Mouse (Mus musculus) liver, embryonic 14.5 days (tissue): ENCODE measurements around the gene Iqcn. TPM values are rescaled to one million over a fixed set of nuclear protein-coding genes. Genes with fewer than 3 reads are reported as not detected.

Experiments
- ATAC-seq: fragments of 200-750 bp; cut with Nextera tagmentation; 2 replicates; pipeline ENCODE4 v1.8.0; 2017; ENCODE audit warnings: moderate number of reproducible peaks, mild to moderate bottlenecking, moderate library complexity; ENCODE audit not compliant: insufficient read depth
- DNase-seq, 3 experiments: peaks; one replicate each; pipeline ENCODE4 v3.0.0-alpha.2; 2012 to 2013; ENCODE audit warnings: low read depth in 3 of 3, low spot score in 3 of 3
- H3K27ac ChIP-seq: fragments of 300-500 bp; sonication (generic); 2 replicates; pipeline ENCODE4 v1.5.1; 2014; ENCODE audit warnings: moderate library complexity, mild to moderate bottlenecking, control low read depth, inconsistent platforms
- H3K27me3 ChIP-seq: fragments of 300-500 bp; sonication (generic); 2 replicates; pipeline ENCODE4 v1.6.1; 2014; ENCODE audit warnings: mild to moderate bottlenecking, low read length, moderate library complexity; ENCODE audit not compliant: control insufficient read depth, insufficient read depth
- H3K36me3 ChIP-seq: fragments of 300-500 bp; sonication (generic); replicated peaks from 2 replicates; pipeline ENCODE4 v1.6.1; 2014; ENCODE audit warnings: low read depth; ENCODE audit not compliant: control insufficient read depth, insufficient read depth
- H3K4me1 ChIP-seq, 2 experiments: fragments of 200-500 bp in 1 of 2; fragments of 300-500 bp in 1 of 2; sonication (generic) in 1 of 2; replicated peaks; 2 replicates each; pipeline ENCODE4 v1.6.1; 2012 to 2014; ENCODE audit warnings: antibody characterized with exemption in 1 of 2, inconsistent platforms in 1 of 2, low read length in 1 of 2; ENCODE audit not compliant: control insufficient read depth in 2 of 2, insufficient read depth in 2 of 2
- H3K4me2 ChIP-seq: fragments of 300-500 bp; sonication (generic); 2 replicates; pipeline ENCODE4 v1.6.1; 2014; ENCODE audit warnings: low read depth, mild to moderate bottlenecking, control low read depth, moderate library complexity
- H3K4me3 ChIP-seq, 2 experiments: fragments of 200-500 bp in 1 of 2; fragments of 300-500 bp in 1 of 2; sonication (generic) in 1 of 2; 2 replicates each; pipeline ENCODE4 v1.5.1; 2012 to 2014; ENCODE audit warnings: low read depth in 2 of 2, low read length in 2 of 2, mild to moderate bottlenecking in 2 of 2, control low read depth in 1 of 2, inconsistent platforms in 1 of 2, moderate library complexity in 1 of 2; ENCODE audit not compliant: insufficient read depth in 1 of 2
- H3K9ac ChIP-seq: fragments of 300-500 bp; sonication (generic); replicated peaks from 2 replicates; pipeline ENCODE4 v1.6.1; 2014; ENCODE audit warnings: mild to moderate bottlenecking, control low read depth, moderate library complexity
- H3K9me3 ChIP-seq: fragments of 300-500 bp; sonication (generic); 2 replicates; pipeline ENCODE4 v1.6.1; 2016; ENCODE audit warnings: low read length, mixed read lengths; ENCODE audit not compliant: control insufficient read depth
- CTCF ChIP-seq: IDR thresholded peaks from 2 replicates; pipeline ENCODE4 v1.5.1; 2016; ENCODE audit warnings: antibody characterized with exemption, low read depth, control low read depth
- EP300 ChIP-seq: IDR thresholded peaks from 2 replicates; pipeline ENCODE4 v1.6.1; 2016; ENCODE audit warnings: antibody characterized with exemption, low read depth
- WGBS: fragments of 180-500 bp; shearing (Covaris S2); extraction: QIAGEN DNeasy Blood & Tissue Kit; methylation state at CpG from one replicate; pipeline ENCODE4 v1.1.7; 2014; ENCODE audit not compliant: insufficient replicate concordance; 5-methylcytosine and 5-hydroxymethylcytosine counted together
- polyA plus RNA-seq, 2 experiments: library from polyadenylated mRNA; depleted of rRNA in 1 of 2; stranded (reverse) in 1 of 2; unstranded in 1 of 2; fragments of >200 nt; fragmentation: Nextera tagmentation in 1 of 2; extraction: Ambion mirVana in 1 of 2; gene quantifications; 2 replicates each; pipeline versions ENCODE4 v1.2.1 to v1.2.3; 2012 to 2014

Gene Iqcn
- polyA plus RNA-seq, 2 experiments: not detected

GRCm38 (mm10) chr8:70682692-70683091 is 20.6 kb upstream of the Iqcn start:
- Histone ChIP-seq H3K27ac (no peak overlapping the region), H3K4me3 (no peak overlapping the region), H3K9me3 (no peaks in the 10 kb centered on the region), H3K9ac (no peak overlapping the region), H3K4me1 (peaks cover 12 to 14% of the 10 kb centered on the region in 2 experiments), H3K27me3 (no peaks in the 10 kb centered on the region), H3K4me2 (no peak overlapping the region), H3K36me3 (peaks cover 6% of the 10 kb centered on the region)
- DNase-seq (no peak), ATAC-seq (no peak)
- 56% methylated on average over 3 of the region's 3 CpGs for WGBS
- TF ChIP-seq EP300 (no peak), CTCF (no peak)

- TF ChIP-seq EP300 (no peak), CTCF (no peak)
- WGBS: 60% methylated on average over 7 of the region's 7 CpGs
- H3K9ac ChIP-seq: no peak overlapping the region
- H3K9me3 ChIP-seq: no peaks in the 10 kb centered on the region
- DNase-seq: no peak
- H3K4me3 ChIP-seq: no peak overlapping the region
- no peaks in the 10 kb centered on the region; the same call in 1 of the 2 replicates for H3K36me3 ChIP-seq
- no peaks in the 10 kb centered on the region for H3K27me3 ChIP-seq
- no peak overlapping the region for H3K27ac ChIP-seq
- no peak overlapping the region for H3K4me2 ChIP-seq
- peaks cover 9 to 10% of the 10 kb centered on the region in 2 experiments for H3K4me1 ChIP-seq
- ATAC-seq: no peak
These were observed 19.0 kb upstream of the Iqcn start for GRCm38 (mm10) chr8:70684291-70684690.

- WGBS: 68% methylated on average over 8 of the region's 8 CpGs
- Histone ChIP-seq H3K9ac (no peak overlapping the region), H3K27me3 (no peaks in the 10 kb centered on the region), H3K36me3 (no peaks in the 10 kb centered on the region), H3K4me3 (no peak overlapping the region), H3K4me1 (no peaks in the 10 kb centered on the region; a peak in 1 of 4 replicates), H3K9me3 (no peaks in the 10 kb centered on the region), H3K4me2 (no peak overlapping the region), H3K27ac (no peak overlapping the region)
- DNase-seq (no peak), ATAC-seq (no peak)
- TF ChIP-seq CTCF (no peak), EP300 (no peak)
These were observed 15.7 kb upstream of the Iqcn start for GRCm38 (mm10) chr8:70687576-70687975.

GRCm38 (mm10) chr8:70688136-70688535 is 15.1 kb upstream of the Iqcn start:
- no peak overlapping the region for H3K4me3 ChIP-seq
- no peak overlapping the region for H3K9ac ChIP-seq
- H3K4me1 ChIP-seq: no peaks in the 10 kb centered on the region; a peak in 1 of 4 replicates
- H3K27me3 ChIP-seq: no peaks in the 10 kb centered on the region
- TF ChIP-seq CTCF (no peak), EP300 (no peak)
- ATAC-seq: no peak
- H3K9me3 ChIP-seq: no peaks in the 10 kb centered on the region
- H3K27ac ChIP-seq: no peak overlapping the region
- no peak overlapping the region for H3K4me2 ChIP-seq
- WGBS: 73% methylated on average over 3 of the region's 3 CpGs
- no peaks in the 10 kb centered on the region for H3K36me3 ChIP-seq
- DNase-seq: no peak

GRCm38 (mm10) chr8:70689892-70690390 is 13.3 kb upstream of the Iqcn start:
- DNase-seq (no peak), ATAC-seq (no peak)
- Histone ChIP-seq H3K36me3 (no peaks in the 10 kb centered on the region), H3K4me1 (peaks cover 2 to 7% of the 10 kb centered on the region in 2 experiments; a peak in 2 of 4 replicates), H3K9ac (no peak overlapping the region), H3K27ac (no peak overlapping the region), H3K4me2 (no peak overlapping the region), H3K4me3 (no peak overlapping the region), H3K9me3 (no peaks in the 10 kb centered on the region), H3K27me3 (no peaks in the 10 kb centered on the region)
- WGBS: 51% methylated on average over 5 of the region's 5 CpGs
- no peak for TF ChIP-seq CTCF
- TF ChIP-seq EP300: no peak
